In the genomic region with DNA sequence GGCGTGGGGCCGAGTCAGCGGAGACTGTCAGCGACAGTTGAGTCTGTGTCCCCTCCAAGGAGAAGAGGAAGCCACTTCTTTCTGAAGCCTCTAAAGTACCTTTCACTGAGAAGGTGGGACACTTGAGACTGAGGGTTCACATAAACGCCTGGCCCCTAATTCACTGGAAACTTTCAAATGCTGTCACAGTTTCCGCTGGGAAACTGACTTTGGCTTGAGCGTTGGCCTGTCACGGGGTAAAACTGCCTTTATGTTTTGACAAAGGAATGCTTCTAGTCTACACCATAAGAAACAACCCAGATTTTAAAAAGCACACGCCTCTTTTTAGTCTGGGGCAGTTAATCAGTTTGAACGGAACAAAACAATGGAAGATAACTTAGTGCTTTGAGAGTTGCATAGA, we compare ENCODE assay signal across 16 mouse cellular contexts. TPM values are rescaled to one million over a fixed set of nuclear protein-coding genes. Genes with fewer than 3 reads are reported as not detected.
A peak's percentile ranks its signal among the peaks of the same experiment; 100 is the strongest.
DNase-seq lines count a peak whose midpoint lies in the region; ATAC-seq and TF ChIP-seq lines count a peak whose summit lies in the region.
"Had no signal": no experiment of that assay in that cellular context is flagged by ENCODE, and none has a peak within 500 bp of the region (broad histone marks: within the 10 kb centered on the region; RNA-seq: fewer than 3 reads in every experiment).

No protein-coding gene starts in this region.

- DNase-seq in heart, adult 18-20 months, result no peak
- no peak for DNase-seq in kidney, postnatal 36 days
- no peak for DNase-seq in thymus, adult 2 months
- DNase-seq in thymus, postnatal 10 days (ENCODE audit: low spot score in 2 of 2), result no peak
- no peak for DNase-seq in adrenal gland, adult 8-10 months
- DNase-seq: adrenal gland, postnatal 36 days; cerebellum, postnatal 14 days; gastrocnemius, postnatal 14 days; liver; lung, adult 2 months; right cerebral cortex, postnatal 14 days; thymus, postnatal 36 days had no signal

- no peak for TF ChIP-seq CTCF in thymus, adult 2 months (IDR thresholded peaks at IDR 0.05; ENCODE audit: borderline replicate concordance, control insufficient read depth, extremely low read depth, insufficient read depth, low read length, poor library complexity)

- peak overlapping the region; percentile 63 for H3K27ac ChIP-seq in heart, embryonic 13.5 days (replicated peaks)
- H3K27ac ChIP-seq in kidney, embryonic 15.5 days, result 0 out of 2 replicates have a peak overlapping the region, but pooled peaks have one; percentile 41
- H3K27ac ChIP-seq in thymus, adult 2 months (ENCODE audit: control insufficient read depth, insufficient read depth, low read length), result peak overlapping the region; percentile 73; the same call in 1 of the 2 replicates
- H3K27ac ChIP-seq: left cerebral cortex, adult 2 months had no signal

- ATAC-seq in heart, embryonic 13.5 days (ENCODE audit: extremely low read depth, insufficient number of reproducible peaks, low FRiP score, low TSS enrichment), result no peak
- ATAC-seq in kidney, embryonic 15.5 days (replicated peaks; ENCODE audit: low FRiP score), result no peak
- ATAC-seq: intestine, embryonic 16.5 days had no signal

- no peaks in the 10 kb centered on the region for H3K9me3 ChIP-seq in heart, embryonic 13.5 days
- H3K9me3 ChIP-seq in kidney, embryonic 15.5 days (replicated peaks), result no peaks in the 10 kb centered on the region

- H3K27me3 ChIP-seq in heart, embryonic 13.5 days (replicated peaks), result no peaks in the 10 kb centered on the region
- H3K27me3 ChIP-seq in kidney, embryonic 15.5 days, result no peaks in the 10 kb centered on the region
- no peaks in the 10 kb centered on the region for H3K27me3 ChIP-seq in thymus, adult 2 months (ENCODE audit: control insufficient read depth, insufficient read depth, low read length)

- H3K36me3 ChIP-seq in heart, embryonic 13.5 days, result no peaks in the 10 kb centered on the region
- H3K36me3 ChIP-seq in kidney, embryonic 15.5 days, result no peaks in the 10 kb centered on the region
- H3K36me3 ChIP-seq in thymus, adult 2 months (ENCODE audit: control insufficient read depth, insufficient read depth, low read length), result no peaks in the 10 kb centered on the region

- H3K4me3 ChIP-seq in heart, embryonic 13.5 days, result no peak overlapping the region
- H3K4me3 ChIP-seq in kidney, embryonic 15.5 days (replicated peaks), result no peak overlapping the region
- no peak overlapping the region for H3K4me3 ChIP-seq in thymus, adult 2 months (ENCODE audit: control insufficient read depth, insufficient read depth, low read length)
- H3K4me3 ChIP-seq: left cerebral cortex, adult 2 months had no signal

- H3K4me2 ChIP-seq in heart, embryonic 13.5 days, result 0 out of 2 replicates have a peak overlapping the region, but pooled peaks have one; percentile 11
- H3K4me2 ChIP-seq in kidney, embryonic 15.5 days, result no peak overlapping the region

- no peak for TF ChIP-seq POLR2A in thymus, adult 2 months (IDR thresholded peaks at IDR 0.05; ENCODE audit: control insufficient read depth, extremely low read depth, insufficient read depth, low read length, poor library complexity)

- no peak overlapping the region for H3K9ac ChIP-seq in heart, embryonic 13.5 days
- no peak overlapping the region for H3K9ac ChIP-seq in kidney, embryonic 15.5 days

- peaks cover 93% of the 10 kb centered on the region for H3K4me1 ChIP-seq in heart, embryonic 13.5 days
- peaks cover 92% of the 10 kb centered on the region for H3K4me1 ChIP-seq in kidney, embryonic 15.5 days
- peaks cover 52% of the 10 kb centered on the region for H3K4me1 ChIP-seq in thymus, adult 2 months (replicated peaks; ENCODE audit: control insufficient read depth, insufficient read depth, low read length)

- 58% methylated on average over 10 of the region's 10 CpGs for WGBS in heart, embryonic 13.5 days
- WGBS in kidney, embryonic 15.5 days, result 56% methylated on average over 10 of the region's 10 CpGs
- WGBS in thymus, adult 2 months, result 35% methylated on average over 10 of the region's 10 CpGs

RNA-seq across cellular contexts. Expression of gene Map4k4, which starts 32.2 kb away (rescaled TPM):
- polyA plus RNA-seq in heart, embryonic 13.5 days (2015; fragmentation: Nextera tagmentation; extraction: Ambion mirVana), result 17.5 and 21.1 TPM in 2 replicates
- 100 to 1,000 TPM; 108 to 109 TPM for total RNA-seq in heart, adult 18-20 months (2021)
- 31.0 and 33.5 TPM in 2 replicates for polyA plus RNA-seq in kidney, embryonic 15.5 days (2015; fragmentation: Nextera tagmentation; extraction: Ambion mirVana)
- 164 and 167 TPM in 2 replicates for polyA plus RNA-seq in thymus, adult 2 months (2012; rRNA removed)
- total RNA-seq in adrenal gland, adult 8-10 months (2022), result 100 to 1,000 TPM in 2 of 4 experiments, 10 to 100 TPM in 2; 80.9 to 123 (median 104) TPM
